Mouse (Mus musculus): Measurements from ENCODE around the gene Smo. TPM values are rescaled to one million over a fixed set of nuclear protein-coding genes. Genes with fewer than 3 reads are reported as not detected.

Smo gene
- polyA plus RNA-seq, 1 experiment from 2014 or later, result 48.4 TPM

Other genes starting within 250 kb of the Smo start
- 9.4 and 10.8 TPM in 2 replicates for gene Kcp, start 227.6 kb upstream of the Smo start, polyA plus RNA-seq (2016; fragmentation: Nextera tagmentation; extraction: Ambion mirVana)
- gene Irf5, start 208.9 kb upstream of the Smo start, polyA plus RNA-seq (2016; fragmentation: Nextera tagmentation; extraction: Ambion mirVana), result 0.95 and 1.3 TPM in 2 replicates
- gene Tnpo3, start 125.6 kb upstream of the Smo start, polyA plus RNA-seq (2016; fragmentation: Nextera tagmentation; extraction: Ambion mirVana), result 119 and 123 TPM in 2 replicates
- gene Tspan33, start 41.3 kb upstream of the Smo start, polyA plus RNA-seq (2016; fragmentation: Nextera tagmentation; extraction: Ambion mirVana), result 8.6 and 9.2 TPM in 2 replicates
- 14.7 and 18.6 TPM in 2 replicates for gene Ahcyl2, start 32.5 kb downstream of the Smo start, polyA plus RNA-seq (2016; fragmentation: Nextera tagmentation; extraction: Ambion mirVana)
- gene Strip2, start 181.5 kb downstream of the Smo start, polyA plus RNA-seq (2016; fragmentation: Nextera tagmentation; extraction: Ambion mirVana), result 0.59 and 0.69 TPM in 2 replicates

Data from forebrain, embryonic 12.5 days (tissue).